8 mouse cellular contexts compared by ENCODE assay signal in the genomic region with DNA sequence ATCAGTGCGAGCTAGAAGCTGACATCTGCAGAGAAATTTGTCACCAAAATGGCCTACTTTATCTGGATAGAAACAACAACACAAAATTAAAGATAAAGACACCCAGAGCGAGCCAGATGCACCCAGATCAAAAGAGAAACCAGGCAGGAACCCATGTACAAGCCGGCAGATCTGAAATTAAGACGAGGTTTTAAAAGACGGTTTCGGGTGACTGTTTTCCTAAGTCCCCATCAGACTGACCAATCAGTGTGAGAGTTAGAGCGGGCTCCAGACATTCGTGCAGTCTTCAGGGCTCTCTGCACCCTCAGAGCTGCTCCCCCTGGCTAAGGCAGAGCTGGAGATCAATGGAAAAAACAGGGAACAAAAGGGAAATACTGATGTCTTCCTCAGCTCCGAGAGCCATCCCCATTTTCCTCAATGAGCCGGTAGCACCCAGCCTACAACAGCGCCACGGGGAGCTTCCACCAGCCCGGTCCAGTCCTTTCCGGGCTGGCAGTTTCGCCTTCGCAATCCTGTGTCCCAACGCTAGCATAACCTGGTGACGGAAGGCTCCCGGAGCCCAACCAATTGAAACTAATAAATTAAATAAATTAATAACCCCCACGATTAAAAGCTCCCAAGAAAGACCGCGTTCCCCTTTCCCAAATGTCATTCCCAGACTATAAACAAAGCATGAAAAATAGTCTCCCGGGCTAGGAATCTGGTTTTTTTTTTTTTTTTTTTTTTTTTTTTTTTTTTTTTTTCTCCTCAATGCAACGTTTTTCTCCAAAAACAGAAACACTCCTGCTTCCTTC. TPM values are rescaled to one million over a fixed set of nuclear protein-coding genes. Genes with fewer than 3 reads are reported as not detected.
DNase-seq lines count a peak whose midpoint lies in the region; ATAC-seq lines count a peak whose summit lies in the region.

No protein-coding gene starts in this region.

- no peaks in the 10 kb centered on the region for H3K36me3 ChIP-seq in hindbrain, embryonic 11.5 days (ENCODE audit: control insufficient read depth, insufficient read depth, low read length)

- H3K9me3 ChIP-seq in hindbrain, embryonic 11.5 days (ENCODE audit: control insufficient read depth, low read length): no peaks in the 10 kb centered on the region

- peak overlapping the region; percentile 81 for H3K4me3 ChIP-seq in hindbrain, embryonic 11.5 days (ENCODE audit: low read depth, low read length)

- H3K27me3 ChIP-seq in hindbrain, embryonic 11.5 days (ENCODE audit: control insufficient read depth, insufficient read depth, low read length): no peaks in the 10 kb centered on the region

- peak overlapping the region; percentile 76 for H3K4me2 ChIP-seq in hindbrain, embryonic 11.5 days (replicated peaks; ENCODE audit: low read depth, low read length)

- WGBS in hindbrain, embryonic 11.5 days: under 1% methylated on average over 24 of the region's 24 CpGs

- peak; percentile 65 for ATAC-seq in hindbrain, embryonic 11.5 days (ENCODE audit: low FRiP score)

- H3K27ac ChIP-seq in hindbrain, embryonic 11.5 days (ENCODE audit: low read depth, low read length): peak overlapping the region; percentile 68

- no peaks in the 10 kb centered on the region for H3K4me1 ChIP-seq in hindbrain, embryonic 11.5 days (replicated peaks; ENCODE audit: control insufficient read depth, insufficient read depth, low read length)

- DNase-seq in R1 (ENCODE audit: low read depth, low spot score): peak; percentile 35
- peak; percentile 66 for DNase-seq in cerebellum, adult 8-10 months
- peak; percentile 63 for DNase-seq in forelimb bud, embryonic 11.5 days (ENCODE audit: low read depth, low spot score)
- peak; percentile 73 for DNase-seq in hindbrain, embryonic 11.5 days (ENCODE audit: low spot score)
- peak; percentile 57 to 64 for DNase-seq in layer of hippocampus, postnatal 14 days (ENCODE audit: low spot score in 2 of 2)
- peak; percentile 74 for DNase-seq in lung, postnatal 10 days
- DNase-seq in retina, embryonic 14.5 days (ENCODE audit: low spot score): peak; percentile 71
- DNase-seq in yolk sac, embryonic 10.5 days (ENCODE audit: low spot score): peak; percentile 71

- H3K9ac ChIP-seq in hindbrain, embryonic 11.5 days (ENCODE audit: low read depth, low read length): peak overlapping the region; percentile 87

RNA-seq across cellular contexts. Expression of a gene that starts 1.1 kb away (rescaled TPM):
- polyA plus RNA-seq in hindbrain, embryonic 11.5 days (2014; fragmentation: Nextera tagmentation; extraction: Ambion mirVana): 77.7 and 91.6 TPM in 2 replicates
- 10 to 100 TPM; 54.8 to 55.8 TPM for total RNA-seq in layer of hippocampus, postnatal 14 days (2021)

Comparison
In these comparisons a context has a peak if more than half of its experiments do, and no peak if none do; other contexts are left out.
1. Peak in every context shown above with its lines: DNase-seq, ATAC-seq, H3K4me3 ChIP-seq and H3K27ac ChIP-seq.